Mouse (Mus musculus) adrenal gland, adult 2 months (tissue): ENCODE measurements around the gene Bcl6b. TPM values are rescaled to one million over a fixed set of nuclear protein-coding genes. Genes with fewer than 3 reads are reported as not detected.

ENCODE experiments used
- DNase-seq: peaks from one replicate; pipeline ENCODE4 v3.0.0; 2021
- long read RNA-seq: library from polyadenylated mRNA; stranded (forward); transcript quantifications from one replicate; pipeline ENCODE4 v2.0.0, GENCODE M21; 2021
- polyA plus RNA-seq: library from polyadenylated mRNA; depleted of rRNA; stranded (reverse); fragments of >200 nt; gene quantifications from 2 replicates; pipeline ENCODE4 v1.2.3, GENCODE M21; 2012; rRNA removed
- total RNA-seq, 2 experiments: library from RNA; stranded (reverse); gene quantifications; 2 replicates each; pipeline ENCODE4 v1.2.3; 2021

Bcl6b gene
- total RNA-seq (10 to 100 TPM in 1 of 2 experiments, 1 to 10 TPM in 1; 8.6 to 11.3 TPM), polyA plus RNA-seq (25.3 and 27.8 TPM in 2 replicates)
- long read RNA-seq, partial matches to known transcripts = 1 of 3 reads
- long read RNA-seq, other reads (novel, unspliced or antisense) = 1 of 3 reads

DNA sequence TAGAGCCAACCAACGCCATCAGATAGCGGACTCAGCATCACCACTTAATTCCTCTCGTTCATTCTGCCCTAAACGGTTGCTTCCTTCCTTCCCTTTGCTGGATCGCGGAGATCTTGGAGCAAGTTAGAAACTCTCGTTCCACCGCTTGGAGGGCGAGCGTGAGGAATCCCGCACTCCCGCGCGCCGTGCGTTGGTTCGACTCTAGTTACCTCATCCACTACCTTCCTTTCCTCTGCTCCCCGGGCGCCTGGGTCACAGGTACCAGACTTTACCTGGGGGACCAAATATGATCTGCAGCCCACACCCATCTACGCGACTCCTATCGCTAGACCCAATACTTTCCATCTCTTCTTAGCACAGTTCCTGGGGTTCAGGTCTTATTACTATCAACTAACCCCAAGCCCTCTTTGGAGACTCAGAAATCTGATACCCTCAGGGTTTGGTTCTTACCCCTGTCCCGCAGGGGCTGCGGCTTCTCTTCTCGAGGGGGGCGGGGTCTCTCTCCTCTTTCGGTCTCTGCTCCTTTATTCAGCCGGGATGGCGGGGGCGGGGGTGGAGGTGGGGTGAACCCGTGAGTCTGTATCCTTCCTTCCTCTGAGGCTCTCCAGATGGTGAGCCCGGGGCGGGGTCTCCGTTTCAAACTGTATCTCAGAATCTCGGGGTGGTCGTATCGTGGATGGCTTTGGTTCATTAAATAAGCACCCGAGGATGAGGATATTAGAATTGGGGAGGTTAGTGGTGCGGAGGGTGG lies at the start of gene Bcl6b:
TSS of gene Bcl6b (minus strand) at position 539 of the 751 bp plus-strand sequence.
- DNase-seq = peak; percentile 44

DNA sequence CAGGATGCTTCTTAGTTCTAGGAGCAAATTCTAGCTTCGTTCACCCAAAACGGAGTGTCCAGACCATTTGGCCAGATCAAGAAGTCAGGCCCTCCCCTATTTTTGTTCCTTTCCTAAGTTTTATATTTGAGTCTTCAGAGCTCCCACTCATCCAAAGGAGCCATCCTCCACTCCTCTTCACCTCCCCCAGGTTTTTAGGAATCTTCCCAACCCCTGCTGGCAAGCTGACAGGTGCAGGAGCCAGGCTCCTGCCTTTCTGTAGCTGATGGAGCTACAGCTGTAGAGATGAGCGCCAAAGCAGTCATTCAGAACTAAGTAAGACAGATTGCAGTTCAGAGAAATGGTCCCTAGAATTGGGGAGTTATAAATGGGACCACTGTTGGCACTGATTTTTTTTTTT lies 49.4 kb upstream of the Bcl6b start:
- DNase-seq = no peak

DNA sequence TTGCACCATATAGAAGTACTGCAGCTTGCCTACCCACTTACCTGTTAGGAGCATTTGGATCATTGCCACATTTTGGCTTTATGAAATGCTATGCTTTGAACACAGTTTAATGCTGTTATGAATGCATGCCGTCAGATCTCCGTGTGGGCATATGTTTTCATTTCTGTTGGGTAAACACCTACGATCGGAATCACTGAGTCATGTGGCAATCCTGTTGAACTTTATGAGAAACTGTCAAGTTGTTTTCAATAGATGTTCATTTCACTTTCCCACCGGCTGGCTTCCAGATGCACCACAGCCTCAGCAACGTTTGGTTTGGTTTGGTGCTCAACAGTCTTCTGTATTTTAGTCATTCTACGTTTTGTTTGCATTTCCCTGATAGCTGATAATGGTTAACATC lies 42.0 kb upstream of the Bcl6b start:
- no peak for DNase-seq

DNA sequence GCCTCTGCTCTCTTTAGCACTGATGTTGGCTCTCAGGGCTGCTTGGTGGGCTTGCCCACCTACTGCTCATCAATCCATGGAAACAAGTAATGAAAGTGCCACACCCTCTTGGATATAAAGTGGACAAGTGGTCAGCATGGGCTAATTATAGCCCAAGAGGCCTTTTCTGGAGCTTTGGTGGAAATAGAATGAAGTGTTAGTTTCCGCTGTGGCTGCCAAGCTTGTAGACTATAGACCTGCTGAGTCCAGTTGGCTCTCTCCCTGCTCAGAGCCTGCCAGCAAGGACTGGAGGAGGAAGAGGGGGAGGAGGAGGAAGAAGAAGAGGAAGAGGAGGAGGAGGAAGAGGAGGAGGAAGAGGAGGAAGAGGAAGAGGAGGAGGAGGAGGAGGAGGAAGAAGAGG lies 36.8 kb upstream of the Bcl6b start:
- no peak for DNase-seq

DNA sequence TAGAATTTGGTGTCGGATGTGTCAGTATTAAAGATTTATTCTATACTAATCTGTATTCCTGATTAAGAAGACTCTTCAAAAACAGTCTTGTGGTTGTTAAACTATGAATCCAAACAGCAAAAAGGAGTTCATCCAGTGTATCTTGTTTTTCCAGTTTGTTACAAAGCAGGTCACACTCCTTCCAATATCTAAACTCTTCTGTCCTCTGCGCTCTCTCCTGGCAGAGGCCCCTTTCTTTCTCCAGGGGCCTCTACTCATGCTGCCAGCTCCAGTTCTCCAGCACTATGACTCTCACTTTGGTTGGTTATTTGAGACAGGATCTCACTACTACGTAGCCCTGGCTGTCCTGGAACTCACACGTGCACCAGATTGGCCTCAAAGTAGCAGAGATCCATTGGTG lies 36.2 kb upstream of the Bcl6b start:
- DNase-seq = no peak

DNA sequence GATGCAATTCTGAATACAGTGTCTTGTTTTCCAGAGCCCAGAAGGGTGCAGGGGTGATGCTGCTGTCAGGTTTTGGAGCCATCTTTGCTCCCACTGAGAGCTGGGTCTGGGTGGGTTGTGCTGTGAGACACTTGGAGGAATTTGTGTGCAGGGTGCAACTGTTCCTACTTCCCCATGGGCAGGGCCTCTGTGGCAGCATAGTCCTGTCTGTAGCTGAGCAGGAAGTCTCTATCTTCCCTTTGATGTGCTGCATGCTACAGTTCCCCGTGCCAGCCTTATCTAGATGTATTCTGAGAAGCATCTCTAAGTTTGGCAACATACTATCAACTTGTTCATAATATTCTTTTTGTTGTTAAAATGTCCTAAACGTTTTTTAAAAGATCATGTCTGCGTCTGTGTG lies 35.7 kb upstream of the Bcl6b start:
- DNase-seq = no peak

DNA sequence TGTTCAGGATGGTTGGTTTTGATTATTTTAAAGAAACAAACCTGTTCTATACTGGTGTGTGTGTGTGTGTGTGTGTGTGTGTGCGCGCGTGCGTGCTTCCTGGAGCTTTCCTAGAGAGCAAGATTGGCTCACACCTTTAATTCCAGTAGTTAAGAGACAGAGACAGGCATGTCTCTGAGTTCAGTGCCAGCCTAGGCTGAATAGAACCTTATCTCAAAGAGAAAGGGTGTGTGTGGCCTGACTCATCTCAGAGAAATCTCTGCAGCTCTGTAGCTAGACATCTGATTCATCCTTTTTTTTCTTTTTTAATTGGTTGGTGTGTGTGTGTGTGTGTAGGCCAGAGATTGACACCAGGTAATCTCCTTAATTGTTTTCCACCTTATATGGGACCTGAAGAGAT lies 29.4 kb upstream of the Bcl6b start:
- no peak for DNase-seq

DNA sequence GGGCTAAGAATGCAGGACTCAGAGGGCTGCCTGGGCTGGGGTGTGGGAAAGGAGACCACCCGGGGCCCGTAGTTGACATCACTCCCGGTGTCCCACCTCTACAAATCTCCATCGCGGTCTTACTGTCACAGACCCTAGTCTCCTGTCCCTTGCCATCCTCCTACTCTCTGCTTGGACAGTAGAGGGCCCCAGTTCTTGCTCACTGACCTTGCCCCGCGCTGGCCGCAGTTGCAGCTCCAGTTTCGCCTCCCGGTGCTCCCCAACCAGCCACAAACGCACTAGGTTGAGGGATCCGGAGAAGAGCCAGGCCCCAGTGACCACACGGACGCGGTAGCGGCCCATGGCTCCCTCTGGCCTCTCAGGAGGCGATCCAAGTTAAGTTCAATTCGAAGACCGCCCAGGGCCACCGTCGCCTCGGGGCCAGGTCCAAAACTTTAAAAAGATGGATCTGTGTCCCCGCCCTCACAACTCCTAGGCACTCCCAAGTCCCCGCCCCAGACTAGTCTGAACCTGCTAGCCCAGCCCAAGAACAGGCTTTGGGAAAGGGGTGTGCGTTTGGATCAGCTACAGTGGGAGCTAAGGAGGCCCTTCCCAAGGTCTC lies 25.4 kb upstream of the Bcl6b start, which contains the start of gene Alox12:
TSS of gene Alox12 (minus strand) at position 423 of the 601 bp plus-strand sequence.
- peak; percentile 79 for DNase-seq

DNA sequence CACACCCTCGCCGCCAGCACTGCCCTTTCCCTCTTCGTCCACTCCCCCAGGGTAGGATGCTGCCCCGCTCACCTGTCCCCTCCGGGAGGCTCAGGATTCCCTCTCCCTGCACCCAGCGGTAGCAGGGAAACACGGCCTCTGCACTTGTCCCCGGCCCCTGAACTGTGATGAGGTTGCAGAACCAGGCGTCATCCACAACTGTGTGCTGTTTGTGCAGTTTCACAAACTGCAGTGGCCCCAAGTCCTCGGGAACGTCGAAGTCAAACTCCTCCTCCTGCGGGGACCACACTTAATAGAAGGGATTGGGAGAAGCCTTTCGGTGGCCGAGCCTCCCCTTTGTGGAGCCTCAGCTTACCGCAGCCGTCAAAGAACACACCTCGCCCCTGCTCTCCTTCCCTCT lies 24.7 kb upstream of the Bcl6b start:
- DNase-seq = no peak

DNA sequence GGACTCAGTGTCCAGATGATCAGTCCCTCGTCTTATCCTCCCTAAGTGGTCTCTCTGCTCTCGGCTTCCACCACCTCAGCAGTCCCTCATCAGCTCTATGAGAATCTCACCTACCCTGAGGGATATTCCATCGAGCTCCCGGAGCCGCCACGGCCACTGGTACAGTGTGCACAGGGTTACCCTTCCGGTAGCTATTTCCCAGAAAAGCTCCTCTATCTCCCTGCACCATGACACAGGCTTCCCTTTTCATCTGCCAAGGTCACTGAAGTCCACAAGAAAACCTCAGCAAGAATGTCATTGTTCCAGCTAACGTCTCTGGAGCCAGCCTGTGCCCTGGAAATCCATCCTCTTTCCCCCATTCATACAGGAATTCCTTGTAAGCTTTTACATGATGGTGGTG lies 22.3 kb upstream of the Bcl6b start:
- no peak for DNase-seq

DNA sequence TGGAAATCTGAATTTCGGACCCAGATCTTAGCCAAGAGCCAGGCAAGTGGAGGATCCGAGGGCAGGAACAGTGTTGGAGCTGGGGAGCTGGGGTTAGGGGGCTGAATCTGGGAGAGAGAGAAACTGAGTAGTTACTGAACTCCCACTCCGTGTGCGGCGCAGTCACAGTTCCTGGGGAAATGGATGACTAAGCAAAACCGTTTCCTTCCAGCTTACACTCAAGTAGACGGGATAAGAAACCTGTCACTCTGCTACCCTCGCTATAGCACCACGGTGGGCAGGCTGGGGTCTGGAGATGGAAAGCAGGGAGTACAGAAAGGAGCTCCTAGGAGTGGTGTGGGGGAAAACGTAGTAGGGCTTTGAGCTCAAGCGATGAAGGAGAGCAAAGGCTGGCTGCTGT lies 20.6 kb upstream of the Bcl6b start:
- DNase-seq = no peak

DNA sequence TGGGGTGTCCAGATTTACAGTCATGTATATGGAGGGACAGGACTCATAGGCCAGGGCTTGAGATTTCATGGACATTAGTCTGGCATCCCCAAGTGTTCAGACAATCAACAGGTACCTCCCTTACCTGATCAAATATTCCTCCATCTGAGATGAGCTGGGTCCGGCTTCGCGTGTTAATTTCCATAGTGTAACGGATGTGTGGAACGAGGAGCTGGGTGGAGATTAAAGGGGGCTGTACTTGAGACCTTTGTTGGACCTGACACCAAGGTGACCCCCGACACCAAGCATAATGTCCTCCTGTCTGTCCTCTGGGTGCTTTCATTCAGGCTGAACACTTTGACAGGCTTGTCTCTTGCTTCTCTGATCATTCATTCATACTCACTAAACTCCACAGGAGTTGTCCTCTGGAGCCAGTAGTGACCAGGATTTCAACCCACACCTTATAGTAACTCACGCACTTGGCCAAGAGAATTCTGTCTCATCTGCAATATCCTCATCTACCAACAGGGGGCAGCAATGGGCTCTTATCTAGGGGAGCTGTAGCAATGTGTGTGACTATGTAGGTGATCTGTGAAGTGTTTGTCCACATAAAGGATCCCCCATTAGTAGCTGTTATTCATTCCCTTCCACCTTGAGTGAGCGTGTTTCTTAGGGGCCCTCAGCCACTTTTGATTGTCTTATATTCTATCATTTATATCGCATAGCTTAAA lies 17.7 kb upstream of the Bcl6b start:
- peak; percentile 69 for DNase-seq

DNA sequence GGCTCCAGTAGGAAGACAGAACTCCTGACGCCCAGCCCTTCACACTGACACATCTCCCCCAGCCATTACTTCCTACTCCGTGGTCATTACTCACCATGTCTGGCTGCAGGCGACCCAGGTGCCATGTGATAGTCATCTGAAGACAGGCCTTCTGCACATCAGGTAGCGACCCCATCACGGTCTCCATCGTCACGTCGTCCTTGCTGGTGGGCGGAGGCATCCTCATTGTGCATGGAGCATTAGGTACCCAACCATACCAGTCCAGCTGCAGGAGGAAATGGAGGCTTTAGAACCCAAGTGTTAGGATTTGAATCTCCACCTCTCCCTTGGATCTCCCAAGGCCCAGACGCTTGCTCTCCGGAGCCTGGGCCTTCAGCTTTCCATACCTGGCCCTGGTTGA lies 13.0 kb upstream of the Bcl6b start:
- DNase-seq = no peak

DNA sequence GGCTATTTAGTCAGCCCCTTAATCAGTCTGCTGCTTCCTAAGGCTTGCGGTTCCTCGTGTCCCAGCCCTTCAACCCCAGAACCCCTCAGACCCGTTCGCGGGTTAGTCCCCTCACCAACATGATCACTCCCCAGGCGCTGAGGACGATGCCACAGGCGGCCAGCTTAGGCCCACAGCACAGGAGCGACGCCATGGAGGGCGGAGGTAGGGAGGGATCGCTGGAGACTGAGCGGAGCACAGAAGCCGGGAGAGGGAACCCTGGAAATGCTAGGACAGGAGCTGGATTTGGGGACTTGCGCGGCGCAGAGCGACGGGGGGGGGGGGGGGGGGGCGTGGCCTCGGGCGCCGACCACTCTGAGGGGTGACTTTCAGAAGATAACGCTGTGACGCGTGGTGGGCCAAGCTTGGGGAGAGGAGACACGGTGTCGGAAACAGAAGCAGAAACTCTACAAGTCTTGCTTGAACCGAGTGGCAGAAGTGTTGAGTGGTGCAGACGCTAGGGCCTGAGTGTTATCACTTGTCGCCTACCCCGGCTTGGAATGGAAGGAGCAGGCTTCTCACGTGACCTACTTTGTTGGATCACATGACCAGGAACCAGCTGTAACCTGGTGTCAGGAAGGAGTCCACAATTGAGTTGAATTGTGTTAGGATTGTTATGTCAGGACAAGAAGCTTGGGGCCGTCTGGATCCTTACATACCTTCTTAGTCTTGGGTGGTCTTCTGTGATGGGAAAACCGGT lies 10.1 kb upstream of the Bcl6b start, which contains the start of the genes Gm21988 and Rnasek:
TSS of gene Gm21988 (minus strand) at position 290 of the 739 bp plus-strand sequence.
TSS of gene Rnasek (minus strand) at position 302 of the 739 bp plus-strand sequence.
- DNase-seq = peak; percentile 85

DNA sequence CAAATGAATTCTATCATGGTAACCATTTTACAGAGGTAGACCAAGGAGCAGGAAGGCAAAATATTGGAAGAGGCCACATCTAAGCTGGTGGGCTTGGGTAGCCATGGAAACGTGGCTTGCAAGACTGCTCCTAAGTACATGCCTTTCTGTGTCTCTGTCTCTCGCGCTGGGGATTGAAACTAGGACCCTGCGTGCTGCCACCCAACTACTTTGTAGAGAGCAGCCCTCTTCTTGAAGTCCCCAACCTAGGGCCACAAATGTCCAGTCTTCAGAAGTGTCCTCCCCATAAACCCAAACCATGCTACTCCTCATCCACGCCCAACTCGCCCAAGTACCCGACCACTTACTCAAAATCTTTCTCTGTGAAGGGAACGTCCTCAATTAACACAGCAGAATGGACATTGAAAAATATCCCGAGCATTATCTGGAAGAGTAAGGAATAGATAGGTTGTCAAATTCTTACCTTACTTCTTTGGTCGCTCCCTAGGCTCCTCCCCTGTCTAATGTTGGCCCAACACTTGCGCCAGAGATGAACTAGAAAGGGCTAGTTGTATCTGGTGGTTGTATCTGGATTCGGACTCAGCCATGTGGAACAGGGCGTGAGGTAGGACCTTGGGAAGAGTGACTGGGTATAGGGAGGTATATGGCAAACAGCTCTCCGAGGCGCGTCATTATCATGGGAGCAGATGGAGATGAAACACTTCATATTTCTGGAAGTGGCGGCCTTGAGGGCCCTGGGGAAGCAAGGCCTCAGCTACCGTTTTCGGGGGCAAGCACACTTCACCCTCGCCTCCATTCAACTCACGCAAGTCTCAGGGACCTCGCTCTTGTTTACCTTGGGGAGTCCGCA lies 9.2 kb upstream of the Bcl6b start:
- no peak for DNase-seq

DNA sequence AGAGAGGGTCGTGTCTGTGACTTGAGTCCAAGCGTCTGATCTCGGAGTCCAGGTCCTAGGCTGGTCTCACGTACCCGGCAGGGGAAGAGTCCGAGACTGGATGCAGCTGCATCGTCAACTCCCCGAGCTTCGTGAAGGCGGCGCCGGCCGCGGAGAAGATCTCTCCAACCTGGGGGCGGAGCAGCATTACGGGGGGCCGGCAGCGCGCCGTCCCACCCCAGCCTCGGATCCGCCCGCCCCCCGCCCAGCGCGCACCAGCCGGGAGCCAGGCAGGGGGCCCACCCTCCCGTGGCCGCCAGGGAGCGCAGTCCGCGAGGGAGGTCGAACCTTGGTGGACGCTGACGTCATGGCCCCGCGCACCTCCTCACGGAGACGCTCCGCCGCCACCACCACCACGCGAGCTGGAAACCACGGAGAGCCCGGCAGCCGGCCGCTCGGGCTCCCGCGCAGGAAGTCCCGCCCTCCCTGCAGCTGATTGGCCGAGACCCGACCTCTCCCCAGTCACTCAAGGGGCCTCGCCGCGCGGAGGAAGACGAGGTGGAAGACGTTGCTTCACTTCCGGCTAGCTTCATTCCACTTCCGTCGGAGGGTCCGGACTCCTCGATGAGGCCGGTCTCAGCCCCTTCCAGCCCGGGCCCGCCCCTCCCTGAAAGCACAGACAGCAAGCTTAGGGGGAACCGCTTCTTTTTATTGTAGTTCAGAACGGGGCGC lies 8.0 kb upstream of the Bcl6b start, which contains the start of gene 0610010K14Rik:
TSS of gene 0610010K14Rik (minus strand) at position 458 of the 711 bp plus-strand sequence.
- peak; percentile 99 for DNase-seq

DNA sequence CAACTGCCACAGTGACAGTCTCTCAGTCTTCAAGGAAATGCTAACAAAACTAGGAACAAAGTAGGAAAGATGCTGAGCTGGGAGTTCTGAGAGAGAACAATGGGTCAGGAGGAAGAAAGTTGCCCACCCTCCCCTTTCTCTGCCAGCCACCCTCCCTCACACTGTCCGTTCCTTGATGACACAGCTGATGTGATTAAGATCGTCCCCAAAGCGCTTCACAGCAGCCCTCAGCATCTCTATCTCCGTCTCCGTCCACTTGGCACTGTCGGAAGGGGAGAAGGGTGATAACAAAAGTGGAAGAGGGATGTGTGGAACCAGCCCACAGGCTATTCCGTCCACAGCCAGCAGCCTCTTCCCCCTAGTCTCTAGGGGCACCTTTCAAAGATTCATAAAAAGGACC lies 7.1 kb upstream of the Bcl6b start:
- DNase-seq = no peak

DNA sequence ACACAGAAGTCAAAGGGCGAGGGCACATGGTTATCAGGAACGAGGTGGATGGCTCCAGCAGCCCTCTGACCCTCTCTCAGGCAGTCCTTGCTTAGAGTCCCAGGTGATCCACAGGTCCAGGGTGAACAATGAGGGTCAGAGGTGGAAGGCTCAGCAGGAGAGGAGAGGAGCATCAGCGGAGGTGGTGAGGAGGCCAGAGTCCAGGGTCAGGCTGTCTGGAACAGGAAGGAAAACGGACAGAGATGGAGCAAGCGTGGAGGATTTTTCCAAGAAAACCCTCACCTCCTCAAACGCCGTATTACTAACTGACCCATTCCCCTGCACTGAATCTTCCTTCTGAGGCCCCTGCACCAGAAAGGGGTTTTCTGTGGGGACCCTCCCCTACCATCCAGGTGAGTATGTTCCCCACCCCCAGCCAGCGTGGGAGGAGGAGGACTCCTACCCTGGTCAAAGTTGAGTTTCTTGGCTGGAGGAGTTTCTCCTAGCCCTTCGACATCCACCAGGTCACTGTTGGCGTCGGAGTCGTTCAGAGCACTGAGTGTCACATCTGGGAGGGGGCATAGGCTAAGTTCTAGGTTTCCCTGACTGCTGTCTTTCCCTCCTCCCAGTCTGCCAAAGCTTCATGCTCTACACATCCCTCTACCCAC lies 5.8 kb upstream of the Bcl6b start:
- no peak for DNase-seq

DNA sequence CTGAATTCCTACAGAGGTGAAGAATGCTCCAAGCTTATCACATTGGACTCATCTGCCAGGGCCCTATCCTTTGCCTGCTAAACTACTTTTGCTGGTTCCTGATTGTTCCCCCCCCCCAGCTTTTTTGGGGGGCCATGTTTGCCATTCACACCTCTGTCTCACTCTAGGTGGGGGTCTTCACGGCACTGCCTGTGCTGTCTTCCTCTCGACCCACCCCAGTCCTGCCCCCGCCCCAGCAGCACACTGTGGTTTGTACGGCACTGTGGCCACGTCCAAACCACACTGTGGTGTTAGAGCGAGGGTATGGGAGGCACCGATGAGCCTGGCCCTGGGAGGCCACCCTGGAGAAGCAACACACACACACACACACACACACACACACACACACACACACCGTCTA lies 4.9 kb upstream of the Bcl6b start:
- DNase-seq = no peak

DNA sequence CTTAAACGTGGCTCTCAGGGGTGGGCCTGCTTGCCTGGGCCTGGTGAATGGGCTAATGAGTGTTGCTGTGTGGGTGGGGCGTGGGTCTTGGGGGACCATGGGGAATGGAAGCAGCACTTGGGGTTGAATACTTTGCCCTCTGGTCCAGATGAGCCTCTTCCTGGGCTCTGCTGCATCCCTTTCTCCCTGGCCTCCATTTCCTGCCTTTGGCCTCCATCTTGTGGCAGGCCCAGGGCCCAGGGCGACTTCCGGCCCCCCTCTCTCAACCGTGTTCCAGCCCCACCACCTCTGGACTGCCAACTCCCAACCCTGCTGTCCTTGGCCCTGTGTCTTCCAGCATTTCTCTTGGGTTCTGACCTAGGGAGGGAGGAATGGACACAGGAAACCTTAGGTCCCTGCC lies 4.4 kb upstream of the Bcl6b start:
- no peak for DNase-seq
